Mouse (Mus musculus) macrophage (primary cell): ENCODE measurements around the gene Dcpp1. TPM values are rescaled to one million over a fixed set of nuclear protein-coding genes. Genes with fewer than 3 reads are reported as not detected.
A peak's percentile ranks its signal among the peaks of the same experiment; 100 is the strongest.
"Not testable (repeated sequence)": the region's sequence is repeated elsewhere in the genome, so short reads cannot be mapped to it uniquely, and the experiment has no call there.

Experiments
- H3K27ac ChIP-seq: fragments of 350-480 bp; formaldehyde crosslinking; 2 replicates; pipeline ENCODE4 v1.9.0; 2021
- H3K36me3 ChIP-seq: fragments of 350-480 bp; formaldehyde crosslinking; 2 replicates; pipeline ENCODE4 v1.9.0; 2021; ENCODE audit errors: inconsistent target
- H3K4me3 ChIP-seq: fragments of 350-480 bp; formaldehyde crosslinking; 2 replicates; pipeline ENCODE4 v1.9.0; 2021; ENCODE audit errors: inconsistent target
- H3K79me2 ChIP-seq: fragments of 350-480 bp; formaldehyde crosslinking; 2 replicates; pipeline ENCODE4 v1.9.0; 2021; ENCODE audit errors: inconsistent target
- WGBS: methylation state at CpG from one replicate; pipeline ENCODE4 v1.1.7; 2026; ENCODE audit warnings: inconsistent platforms; ENCODE audit not compliant: missing documents; 5-methylcytosine and 5-hydroxymethylcytosine counted together
- polyA plus RNA-seq: library from polyadenylated mRNA; stranded (reverse); fragments of 250-400 nt; gene quantifications from 3 replicates; pipeline ENCODE4 v1.2.4, GENCODE M21; 2018; ENCODE audit warnings: inconsistent platforms

Gene Dcpp1
- polyA plus RNA-seq, 1 experiment from 2014 or later, result not detected

GRCm38 (mm10) chr17:23868513-23868912 lies 12.2 kb upstream of the Dcpp1 start:
- H3K4me3 ChIP-seq, result no peak overlapping the region
- no peaks in the 10 kb centered on the region for H3K36me3 ChIP-seq
- no peaks in the 10 kb centered on the region for H3K79me2 ChIP-seq
- 38% methylated on average over 7 of the region's 11 CpGs for WGBS
- no peak overlapping the region for H3K27ac ChIP-seq

GRCm38 (mm10) chr17:23873884-23874856 lies 6.5 kb upstream of the Dcpp1 start:
- H3K36me3 ChIP-seq, result no peaks in the 10 kb centered on the region
- no peaks in the 10 kb centered on the region for H3K79me2 ChIP-seq
- no peak overlapping the region for H3K27ac ChIP-seq
- WGBS, result 65% methylated on average over 8 of the region's 8 CpGs
- no peak overlapping the region for H3K4me3 ChIP-seq

- Histone ChIP-seq H3K79me2 (no peaks in the 10 kb centered on the region), H3K36me3 (no peaks in the 10 kb centered on the region), H3K27ac (no peak overlapping the region), H3K4me3 (no peak overlapping the region)
- WGBS, result 93% methylated on average over 3 of the region's 3 CpGs
These were observed 3.9 kb upstream of the Dcpp1 start for GRCm38 (mm10) chr17:23876741-23877140.

- whole genome bisulfite sequencing, result 77% methylated on average over 2 of the region's 2 CpGs
- Histone ChIP-seq H3K27ac (no peak overlapping the region), H3K4me3 (no peak overlapping the region), H3K79me2 (no peaks in the 10 kb centered on the region), H3K36me3 (no peaks in the 10 kb centered on the region)
These were observed 3.5 kb upstream of the Dcpp1 start for GRCm38 (mm10) chr17:23877166-23877565.

GRCm38 (mm10) chr17:23917158-23917557 lies 36.5 kb downstream of the Dcpp1 start, which contains the start of gene Dcpp3:
Dcpp3 (plus strand) TSS chr17:23917458.
- not testable (repeated sequence) for H3K27ac ChIP-seq, H3K36me3 ChIP-seq, H3K79me2 ChIP-seq, H3K4me3 ChIP-seq
- 43% methylated on average over 1 of the region's 4 CpGs for WGBS

GRCm38 (mm10) chr17:23924531-23925007 lies 43.9 kb downstream of the Dcpp1 start:
- WGBS, result 2% methylated on average over 24 of the region's 29 CpGs
- Histone ChIP-seq H3K27ac (0 out of 2 replicates have a peak overlapping the region, but pooled peaks have one; percentile 22), H3K36me3 (no peaks in the 10 kb centered on the region), H3K79me2 (no peaks in the 10 kb centered on the region), H3K4me3 (peak overlapping the region; percentile 39)

- Histone ChIP-seq H3K27ac (peak overlapping the region; percentile 22; the same call in 1 of the 2 replicates), H3K36me3 (no peaks in the 10 kb centered on the region), H3K79me2 (no peaks in the 10 kb centered on the region), H3K4me3 (peak overlapping the region; percentile 39)
- WGBS, result 3% methylated on average over 14 of the region's 14 CpGs
These were observed 44.4 kb downstream of the Dcpp1 start for GRCm38 (mm10) chr17:23925090-23925493.

- H3K27ac ChIP-seq, result no peak overlapping the region
- H3K36me3 ChIP-seq, result no peaks in the 10 kb centered on the region
- 50% methylated on average over 5 of the region's 5 CpGs for WGBS
- no peak overlapping the region for H3K4me3 ChIP-seq
- H3K79me2 ChIP-seq, result no peaks in the 10 kb centered on the region
These were observed 50.5 kb downstream of the Dcpp1 start for GRCm38 (mm10) chr17:23931157-23931556.

Other genes starting within 250 kb of the Dcpp1 start
- 0.14 to 0.56 TPM (median 0.25 TPM) in 3 replicates for gene Mmp25, start 235.6 kb upstream of the Dcpp1 start, polyA plus RNA-seq
- gene Bicdl2, start 220.4 kb upstream of the Dcpp1 start, polyA plus RNA-seq, result not detected in 3 replicates
- 90.7 to 174 TPM (median 112 TPM) in 3 replicates for gene Hcfc1r1, start 207.3 kb upstream of the Dcpp1 start, polyA plus RNA-seq
- 11.0 to 17.8 TPM (median 16.3 TPM) in 3 replicates for gene Thoc6, start 207.0 kb upstream of the Dcpp1 start, polyA plus RNA-seq
- gene Tnfrsf12a, start 203.4 kb upstream of the Dcpp1 start, polyA plus RNA-seq, result 3.2 to 12.0 TPM (median 5.7 TPM) in 3 replicates
- not detected in 3 replicates for gene Cldn6, start 201.6 kb upstream of the Dcpp1 start, polyA plus RNA-seq
- gene Cldn9, start 196.8 kb upstream of the Dcpp1 start, polyA plus RNA-seq, result not detected in 3 replicates
- gene 1520401A03Rik, start 158.1 kb upstream of the Dcpp1 start, polyA plus RNA-seq, result not detected in 3 replicates
- gene Pkmyt1, start 154.5 kb upstream of the Dcpp1 start, polyA plus RNA-seq, result 2.0 to 9.0 TPM (median 2.7 TPM) in 3 replicates
- 6.4 to 12.8 TPM (median 6.5 TPM) in 3 replicates for gene Paqr4, start 140.0 kb upstream of the Dcpp1 start, polyA plus RNA-seq
- gene Kremen2, start 135.0 kb upstream of the Dcpp1 start, polyA plus RNA-seq, result not detected in 3 replicates
- 15.5 to 20.8 TPM (median 19.7 TPM) in 3 replicates for gene Flywch1, start 109.3 kb upstream of the Dcpp1 start, polyA plus RNA-seq
- 0.43 to 1.8 TPM in 2 of 3 replicates, not detected in the other for gene Flywch2, start 94.8 kb upstream of the Dcpp1 start, polyA plus RNA-seq
- gene Srrm2, start 90.3 kb upstream of the Dcpp1 start, polyA plus RNA-seq, result 101 to 166 TPM (median 130 TPM) in 3 replicates
- gene Elob, start 51.7 kb upstream of the Dcpp1 start, polyA plus RNA-seq, result 177 to 422 TPM (median 330 TPM) in 3 replicates
- gene Prss33, start 44.8 kb upstream of the Dcpp1 start, polyA plus RNA-seq, result not detected in 3 replicates
- not detected in 3 replicates for gene Prss32, start 37.0 kb upstream of the Dcpp1 start, polyA plus RNA-seq
- not detected in 3 replicates for gene Prss41, start 36.7 kb upstream of the Dcpp1 start, polyA plus RNA-seq
- gene Prss21, start 12.8 kb upstream of the Dcpp1 start, polyA plus RNA-seq, result not detected in 3 replicates
- not detected in 3 replicates for gene Dcpp2, start within 50 bp of the Dcpp1 start, polyA plus RNA-seq
- not detected in 3 replicates for gene Dcpp3, start 36.6 kb downstream of the Dcpp1 start, polyA plus RNA-seq
- not detected in 3 replicates for gene Sbp, start 60.8 kb downstream of the Dcpp1 start, polyA plus RNA-seq
- gene Sbpl, start 74.4 kb downstream of the Dcpp1 start, polyA plus RNA-seq, result not detected in 3 replicates
- 0.19 to 0.33 TPM in 2 of 3 replicates, not detected in the other for gene Prss30, start 99.7 kb downstream of the Dcpp1 start, polyA plus RNA-seq
- gene Prss22, start 117.2 kb downstream of the Dcpp1 start, polyA plus RNA-seq, result not detected in 3 replicates
- gene Prss27, start 157.3 kb downstream of the Dcpp1 start, polyA plus RNA-seq, result not detected in 3 replicates
- gene Kctd5, start 192.6 kb downstream of the Dcpp1 start, polyA plus RNA-seq, result 10.4 to 18.9 TPM (median 13.9 TPM) in 3 replicates